Mouse (Mus musculus) layer of hippocampus, postnatal 14 days (tissue): ENCODE results near the gene Sdhaf1. TPM values are rescaled to one million over a fixed set of nuclear protein-coding genes. Genes with fewer than 3 reads are reported as not detected.
A peak's percentile ranks its signal among the peaks of the same experiment; 100 is the strongest.

Source experiments
- DNase-seq, 2 experiments: peaks; one replicate each; pipeline ENCODE4 v3.0.0; 2021 to 2022; ENCODE audit warnings: low spot score in 2 of 2, mixed read lengths in 1 of 2
- total RNA-seq, 2 experiments: library from RNA; stranded (reverse); gene quantifications; 2 replicates each; pipeline ENCODE4 v1.2.3; 2021

Gene Sdhaf1
- total RNA-seq, 2 experiments from 2014 or later = 7.8 to 8.9 TPM

DNA sequence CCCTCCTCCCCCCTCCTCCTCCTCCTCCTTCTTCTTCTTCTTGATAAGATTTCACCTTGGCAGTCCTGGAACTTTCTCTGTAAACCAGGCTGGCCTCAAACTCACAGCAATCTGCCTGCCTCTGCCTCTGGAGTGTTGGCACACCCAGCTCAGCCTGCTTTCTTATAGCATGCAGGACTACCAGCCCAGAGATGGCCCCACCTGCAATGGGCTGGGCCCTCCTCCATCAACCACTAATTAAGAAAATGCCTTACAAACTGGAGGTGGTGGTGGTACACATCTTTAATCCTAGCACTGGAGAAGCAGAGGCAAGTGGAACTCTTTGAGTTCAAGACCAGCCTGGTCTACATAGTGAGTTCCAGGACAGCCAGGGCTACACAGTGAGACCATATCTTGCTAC lies 2.7 kb upstream of the Sdhaf1 start:
- DNase-seq = no peak

DNA sequence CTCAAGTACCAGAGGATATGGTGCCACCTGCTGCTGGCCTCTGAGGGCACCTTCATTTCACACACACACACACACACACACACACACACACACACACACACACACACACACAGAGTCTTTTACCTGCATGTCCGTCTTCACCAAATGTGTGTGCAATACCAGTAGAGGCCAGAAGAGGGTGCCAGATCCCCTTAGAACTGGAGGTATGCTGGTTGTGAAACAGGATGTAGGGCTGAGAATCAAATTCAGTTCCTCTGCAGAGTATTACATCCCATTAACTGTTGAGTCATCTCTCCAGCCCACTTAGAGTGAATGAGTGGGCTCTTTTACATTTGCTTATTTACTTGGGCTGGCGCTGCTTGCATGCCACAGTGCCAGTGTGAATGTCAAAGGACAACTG lies 1.7 kb upstream of the Sdhaf1 start:
- DNase-seq = no peak

DNA sequence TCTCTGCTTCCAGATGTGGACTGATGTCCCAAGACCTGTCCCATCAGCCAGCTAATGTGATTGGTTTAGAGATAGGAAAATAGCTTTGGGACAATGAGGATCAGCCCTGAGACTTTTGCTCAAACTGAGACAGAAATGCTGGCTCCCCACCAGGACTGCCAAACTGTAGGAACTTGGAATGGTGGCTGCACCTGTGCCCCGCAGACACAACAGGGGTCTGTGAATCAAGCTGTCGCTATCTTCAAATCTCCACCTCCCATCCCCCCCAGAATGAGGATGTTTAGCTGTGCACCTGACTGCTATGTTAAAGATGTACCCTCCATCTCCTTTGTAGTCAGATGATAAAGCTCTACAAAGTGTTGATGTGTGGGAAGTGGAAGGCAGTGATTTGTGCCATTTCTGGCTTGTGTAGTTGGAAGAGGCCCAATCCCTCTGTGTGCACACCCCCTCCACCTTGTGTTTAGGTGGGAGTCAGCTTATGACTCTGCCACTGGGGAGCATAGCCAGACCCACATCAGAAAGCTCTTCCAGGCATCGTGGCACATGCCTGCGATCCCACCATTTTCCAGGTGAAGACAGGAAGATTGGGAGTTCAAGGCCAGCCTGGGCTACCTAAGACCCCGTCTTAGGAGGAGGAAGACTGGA lies 727 bp upstream of the Sdhaf1 start:
- DNase-seq = no peak

DNA sequence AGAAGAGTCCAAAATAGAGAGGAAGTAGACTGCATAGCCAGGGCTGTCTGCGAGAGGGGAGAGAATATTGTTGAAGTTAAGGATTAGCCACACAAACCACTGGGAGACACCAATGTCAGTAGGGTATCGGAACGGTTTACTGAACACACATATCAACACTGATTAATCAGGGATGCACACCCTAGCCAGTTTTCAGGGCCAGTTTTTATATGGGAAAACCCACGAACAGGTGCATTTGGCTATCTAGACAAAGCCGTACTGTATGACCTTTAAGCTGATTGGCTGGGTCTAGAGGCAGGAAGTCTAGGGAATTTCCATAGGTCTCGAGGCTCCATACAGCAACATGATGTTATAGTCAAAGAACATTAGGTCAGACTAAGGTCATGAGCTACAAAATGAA lies 830 bp downstream of the Sdhaf1 start:
- no peak for DNase-seq

DNA sequence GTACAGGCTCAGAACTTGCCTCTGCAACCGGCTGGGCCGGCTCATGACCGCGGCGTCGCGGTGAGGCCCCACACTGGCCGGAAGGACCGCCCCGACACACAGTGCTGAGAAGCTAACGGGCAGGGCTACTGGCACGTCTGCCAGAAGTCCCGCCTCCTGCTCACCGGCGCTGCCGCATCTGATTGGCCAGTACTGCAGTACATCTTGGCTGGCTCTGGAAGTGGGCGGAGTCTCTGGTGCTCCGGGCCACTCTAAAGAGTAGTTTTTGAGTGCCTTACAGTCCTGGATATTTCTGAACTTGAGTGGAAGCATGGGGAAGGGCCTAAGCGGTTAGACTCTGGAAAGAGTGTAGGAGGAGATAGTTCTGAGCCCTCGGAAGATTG lies 1.4 kb downstream of the Sdhaf1 start:
- DNase-seq = peak; percentile 92 to 98

DNA sequence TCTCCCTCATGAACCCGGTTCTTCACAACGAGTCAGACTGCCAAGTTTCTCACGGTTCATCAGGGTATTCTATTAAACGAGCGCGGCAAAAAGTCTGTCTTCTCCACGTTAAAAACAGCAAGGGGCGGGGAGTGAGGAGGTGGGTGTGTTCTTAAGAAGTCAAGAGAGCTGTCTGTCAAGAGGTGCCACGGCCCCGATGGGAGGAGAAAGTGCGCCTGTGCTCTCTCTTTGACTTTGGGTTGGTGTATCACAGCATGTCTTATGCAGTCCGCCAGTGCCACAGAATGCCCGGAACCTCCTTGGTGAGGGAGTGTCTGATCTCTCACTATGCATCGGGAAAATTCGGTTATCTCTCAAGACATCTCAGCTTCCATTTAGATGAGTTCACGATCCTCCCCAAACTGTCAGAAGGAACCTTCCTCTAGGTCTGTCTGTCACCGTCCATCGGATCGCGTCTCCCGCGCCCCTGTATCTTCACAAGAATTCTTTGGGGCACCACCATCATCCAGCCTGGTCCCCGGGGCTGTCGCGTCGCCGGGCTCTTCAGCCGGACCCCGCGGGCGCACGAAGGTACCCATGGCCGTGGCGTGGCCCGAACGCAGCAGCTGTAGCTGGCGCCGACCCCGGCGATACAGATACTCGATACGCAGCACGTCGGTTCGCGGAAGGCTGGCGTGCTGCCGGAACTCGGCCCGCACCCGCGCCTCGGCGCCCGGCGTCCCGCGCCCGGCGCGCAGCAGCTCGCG lies 2.0 kb downstream of the Sdhaf1 start, which contains the start of gene E130208F15Rik:
E130208F15Rik (plus strand) TSS at position 202 of the 746 bp plus-strand sequence.
- peak in 1 of 2 experiments; percentile 58 for DNase-seq

DNA sequence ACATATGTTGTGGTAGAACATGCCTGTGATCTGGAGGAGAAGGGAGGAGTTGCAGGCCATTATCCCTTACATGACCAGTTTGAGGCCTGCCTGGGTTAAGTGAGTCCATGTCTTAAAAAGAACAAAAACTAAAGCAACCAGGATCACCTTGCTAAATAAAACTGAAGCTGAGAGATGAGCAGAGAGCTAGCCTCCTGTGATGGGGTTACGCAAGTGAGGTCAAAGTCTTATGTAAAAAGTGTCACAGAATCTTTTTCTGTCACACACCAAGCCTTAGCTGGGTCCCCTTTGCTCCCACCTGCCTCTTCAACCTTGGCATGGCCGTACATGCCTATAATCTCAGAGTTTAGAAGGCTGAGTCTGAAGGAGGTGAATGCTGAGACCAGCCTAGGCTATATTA lies 2.7 kb downstream of the Sdhaf1 start:
- no peak for DNase-seq

DNA sequence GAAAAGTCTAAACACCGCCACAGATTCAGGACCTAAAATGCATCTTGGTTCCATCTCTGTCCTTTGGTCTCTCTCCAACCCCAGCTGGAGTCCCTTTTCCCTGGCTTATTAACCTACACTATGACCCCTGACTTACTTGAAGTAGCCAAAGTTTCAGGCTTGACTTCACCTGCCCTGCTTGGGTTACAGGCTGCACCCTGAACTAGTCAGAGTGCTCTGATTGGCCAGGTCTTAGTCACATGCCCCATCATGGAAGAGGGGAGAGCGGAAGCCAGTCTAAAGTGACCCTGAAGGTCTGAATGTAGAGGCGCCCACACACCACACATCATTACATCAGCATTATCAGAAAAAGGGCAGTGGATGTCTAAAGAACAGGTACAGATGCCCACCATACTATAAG lies 5.6 kb downstream of the Sdhaf1 start:
- DNase-seq = no peak

DNA sequence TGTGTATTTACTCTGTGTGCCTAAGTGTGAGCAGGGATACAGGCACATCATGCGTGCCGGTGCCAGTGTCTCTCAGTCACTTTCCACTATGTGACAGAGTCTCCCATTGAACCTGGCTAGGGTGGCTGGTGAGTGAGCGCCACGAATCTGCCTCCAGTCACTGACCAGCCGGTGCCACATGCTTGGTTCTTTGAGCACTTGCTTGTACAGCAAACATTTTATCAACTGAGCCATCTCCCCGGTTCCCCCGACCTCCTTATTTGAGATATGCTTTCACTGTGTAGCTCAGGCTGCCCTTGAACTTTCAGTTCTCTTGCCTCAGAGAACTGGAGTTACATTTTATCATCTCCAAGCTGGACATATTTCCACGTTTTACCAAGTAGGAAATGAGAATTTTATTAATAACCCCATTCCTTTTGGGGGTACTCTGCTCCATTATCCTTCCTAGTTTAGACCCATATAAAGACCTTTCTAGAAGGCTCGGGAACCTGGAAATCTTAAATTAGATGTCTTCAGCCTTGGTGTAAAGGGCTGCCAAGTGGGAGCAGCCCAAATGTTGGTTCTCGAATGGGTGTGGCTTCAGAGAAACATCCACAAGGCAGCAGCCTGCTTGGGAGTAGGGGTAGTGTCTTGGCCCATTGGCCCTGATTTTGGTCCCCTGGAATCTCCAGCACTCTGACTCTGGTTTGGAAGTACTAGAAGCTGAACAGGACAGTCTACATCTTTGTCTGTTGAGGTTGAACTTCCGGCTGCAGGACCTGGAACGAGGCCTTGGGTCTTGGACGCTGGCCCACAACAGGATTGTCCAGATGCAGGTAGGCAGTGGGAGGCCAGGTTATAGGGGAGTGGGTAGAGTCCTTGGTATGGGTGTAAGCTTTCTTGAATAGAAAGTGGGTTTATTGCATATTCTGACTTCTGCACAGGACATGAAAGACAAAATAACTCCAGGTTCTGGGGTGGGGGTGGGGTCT lies 7.9 kb downstream of the Sdhaf1 start:
- no peak for DNase-seq

DNA sequence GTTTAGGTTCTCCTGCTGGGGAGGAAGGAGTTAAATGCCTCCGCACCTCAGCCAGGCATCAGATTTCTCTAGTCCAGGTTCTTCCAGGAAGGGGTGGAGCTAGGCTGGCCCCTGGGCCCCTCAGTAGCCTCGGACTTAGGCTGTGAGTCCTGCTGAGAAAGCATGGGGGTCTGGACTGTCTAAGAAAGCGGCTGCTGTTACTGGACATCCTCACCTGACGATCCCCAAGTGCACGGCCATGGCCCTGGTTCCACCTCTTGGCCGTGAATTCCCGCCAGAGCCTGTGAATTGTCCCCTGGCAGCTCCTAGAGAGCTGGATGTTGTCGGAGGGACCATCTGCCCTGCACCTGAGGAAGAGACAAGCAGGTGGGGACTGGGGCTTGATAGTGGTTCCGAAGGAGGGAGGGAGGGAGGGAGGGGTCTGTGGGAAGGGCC lies 9.0 kb downstream of the Sdhaf1 start, which contains the start of gene Syne4:
Syne4 (plus strand) TSS at position 87 of the 435 bp plus-strand sequence.
- DNase-seq = no peak

DNA sequence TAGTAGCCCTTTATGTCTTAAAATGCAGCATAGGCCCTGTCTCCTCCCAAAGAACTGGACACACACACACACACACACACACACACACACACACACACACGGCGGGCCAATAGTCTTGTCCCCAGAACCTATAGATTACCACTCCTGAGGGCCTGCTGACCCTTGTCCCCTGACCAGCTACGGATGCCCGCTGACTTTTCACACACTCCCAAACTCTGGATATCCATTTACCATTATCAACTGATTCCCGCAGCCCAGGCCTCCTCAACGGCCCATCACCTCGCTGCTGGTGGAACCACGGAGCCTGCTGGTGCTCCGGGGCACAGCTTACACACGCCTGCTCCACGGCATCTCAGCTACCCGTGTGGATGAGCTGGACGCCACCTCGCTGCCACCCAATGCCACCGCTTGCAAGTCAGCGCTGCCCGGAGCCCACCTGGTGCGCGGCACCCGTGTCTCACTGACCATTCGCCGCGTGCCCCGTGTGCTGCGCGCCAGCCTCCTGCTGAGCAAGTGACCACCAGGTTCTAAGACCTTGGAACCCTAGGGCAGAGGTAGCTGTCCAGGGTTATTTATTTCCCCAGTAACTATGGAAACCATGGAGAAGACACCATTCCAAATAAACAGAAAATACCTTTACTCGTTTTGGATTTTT lies 9.9 kb downstream of the Sdhaf1 start:
- DNase-seq = no peak

DNA sequence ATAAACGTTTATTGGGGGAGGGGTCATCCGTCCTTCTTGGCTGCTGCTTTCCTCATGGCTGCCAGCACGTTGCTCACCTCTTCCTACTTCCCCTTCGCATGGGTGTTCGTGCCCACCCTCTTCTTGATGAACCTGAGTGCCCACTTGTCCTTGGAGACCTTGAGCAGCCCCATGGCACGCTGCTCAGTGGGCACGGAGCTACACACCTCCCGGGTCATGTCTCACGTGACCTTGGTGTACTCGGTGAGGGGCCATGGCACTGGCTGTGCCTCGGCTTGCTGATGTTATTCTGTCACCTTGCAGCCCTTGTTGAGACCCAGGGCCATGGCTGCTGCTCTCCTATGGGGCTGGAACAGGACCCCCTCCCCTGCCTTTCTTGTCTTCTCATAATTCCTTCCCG lies 13.6 kb downstream of the Sdhaf1 start:
- DNase-seq = no peak

DNA sequence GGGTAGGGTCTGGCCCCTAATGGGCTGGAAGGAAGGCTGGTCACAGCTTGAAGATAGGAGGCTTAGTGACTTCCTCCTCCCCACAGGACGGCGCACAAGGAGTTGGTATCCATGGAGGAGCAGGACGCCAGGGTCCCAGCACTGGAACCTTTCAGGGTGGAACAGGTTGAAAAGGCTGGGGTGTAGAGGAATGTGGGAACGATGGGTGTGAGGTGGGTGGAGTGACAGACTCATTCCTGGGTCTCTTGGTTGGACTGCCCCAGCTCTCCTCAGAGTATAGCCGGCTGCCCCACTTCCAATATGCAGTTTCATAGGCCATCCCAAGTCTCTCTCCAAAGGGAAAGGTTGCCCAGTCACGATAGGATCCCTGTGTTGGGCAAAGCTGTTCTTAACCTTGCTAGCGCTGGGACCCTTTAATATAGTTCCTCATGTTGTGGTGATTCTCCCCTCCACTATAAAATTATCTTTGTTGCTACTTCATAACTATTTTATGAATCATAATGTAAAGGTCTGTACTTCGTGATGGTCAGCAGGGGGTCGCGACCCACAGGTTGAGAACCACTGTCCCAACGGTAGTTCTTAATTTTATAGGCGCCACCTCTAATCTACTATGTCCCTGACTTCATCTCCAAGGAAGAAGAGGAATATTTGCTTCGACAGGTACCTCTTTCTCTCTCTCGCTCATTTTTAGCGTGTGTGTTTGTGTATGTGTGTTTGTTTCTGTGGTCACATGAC lies 14.1 kb downstream of the Sdhaf1 start:
- no peak for DNase-seq

DNA sequence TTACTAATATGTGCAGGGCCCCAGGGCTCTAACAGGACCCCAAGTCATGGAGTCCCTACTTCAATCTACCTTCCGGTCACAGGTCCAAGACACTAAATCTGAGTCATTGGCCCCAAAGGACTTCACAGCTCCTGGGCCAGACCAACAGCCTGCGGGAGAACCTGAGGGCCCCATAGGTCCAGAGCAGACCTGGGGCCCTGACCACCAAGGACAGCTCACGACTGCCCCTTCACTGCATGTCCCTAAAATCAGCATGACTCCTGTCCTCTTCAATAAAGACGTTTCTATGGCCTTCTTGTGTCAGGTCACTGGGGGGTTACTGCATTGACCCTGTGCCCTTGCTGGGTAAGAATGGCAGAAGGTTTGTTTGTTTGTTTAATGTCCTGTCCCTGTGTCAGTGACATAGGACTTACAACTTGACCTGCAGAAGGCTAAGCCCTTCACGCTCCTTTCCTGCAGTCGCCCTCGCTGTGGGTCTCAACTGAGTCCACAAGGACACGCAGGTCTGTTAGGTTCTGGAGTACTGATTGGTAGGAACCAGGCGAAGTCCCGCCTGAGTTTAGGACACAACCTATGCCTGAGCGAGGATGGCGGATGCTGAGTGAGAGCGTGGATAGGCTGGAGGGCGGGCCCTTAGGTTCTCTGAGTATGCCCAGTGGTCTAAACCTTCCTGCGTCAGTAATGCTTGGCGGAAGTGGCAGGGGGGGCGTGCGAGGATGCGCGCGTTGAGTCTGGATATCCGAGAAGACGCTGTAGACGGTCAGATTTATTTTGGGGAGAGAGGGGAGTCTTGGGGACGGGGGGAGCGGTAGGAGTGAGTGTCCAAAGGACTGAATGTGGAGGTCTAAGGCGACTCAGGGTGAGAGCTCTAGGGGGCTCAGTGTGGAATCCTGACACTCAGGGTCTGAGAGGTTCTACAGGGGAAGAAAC lies 15.4 kb downstream of the Sdhaf1 start, which contains the start of gene Alkbh6:
Alkbh6 (plus strand) TSS at position 642 of the 930 bp plus-strand sequence.
- DNase-seq = peak; percentile 90 to 98

DNA sequence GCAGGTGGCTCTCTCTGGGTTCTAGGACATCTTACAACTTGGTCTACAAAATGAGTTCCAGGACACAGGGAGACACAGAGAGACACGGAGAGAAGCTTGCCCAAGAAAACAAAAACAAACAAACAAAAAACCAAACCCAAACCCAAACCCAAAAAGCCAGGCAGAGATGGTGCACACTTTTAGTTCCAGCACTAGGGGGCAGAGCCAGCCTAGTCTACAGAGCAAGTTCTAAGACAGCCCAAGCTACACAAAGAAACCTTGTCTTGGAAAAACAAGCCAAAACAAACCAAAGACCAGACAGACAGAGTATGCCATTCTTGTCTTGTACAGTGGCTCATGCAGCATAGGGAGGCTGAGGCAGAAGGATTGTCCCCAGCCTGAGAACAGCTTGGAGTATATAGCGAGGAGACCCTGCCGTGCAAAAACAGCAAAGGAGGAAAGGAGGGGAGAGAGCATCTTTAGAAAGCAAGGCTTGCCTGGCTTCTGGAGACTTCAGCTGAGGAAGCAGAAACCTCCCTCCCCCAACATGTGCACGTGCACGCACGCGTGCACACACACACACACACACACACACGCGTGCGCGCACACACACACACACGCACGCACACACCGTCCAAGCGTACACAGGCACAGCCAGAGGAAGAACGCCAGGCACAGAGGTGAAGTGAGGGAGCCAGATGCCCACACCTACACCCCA lies 17.5 kb downstream of the Sdhaf1 start:
- no peak for DNase-seq

DNA sequence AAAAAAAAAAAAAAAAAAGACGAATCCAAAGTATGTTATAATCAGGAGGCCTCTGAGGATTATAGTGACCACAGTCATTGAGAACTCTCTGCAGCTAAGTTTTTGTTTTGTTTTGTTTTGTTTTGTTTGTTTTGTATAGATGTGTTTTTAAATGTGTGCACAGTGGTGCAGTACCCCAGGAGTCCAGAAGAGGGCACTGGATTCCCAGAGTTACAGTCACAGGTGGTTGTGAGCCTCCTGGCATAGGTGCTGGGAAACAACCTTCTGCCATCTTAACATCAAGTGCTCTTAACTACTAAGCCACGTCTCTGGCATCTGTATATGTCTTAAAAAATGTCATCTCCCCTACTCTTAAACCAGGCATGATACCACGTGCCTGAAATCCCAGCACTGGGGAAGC lies 22.8 kb downstream of the Sdhaf1 start:
- DNase-seq = no peak

DNA sequence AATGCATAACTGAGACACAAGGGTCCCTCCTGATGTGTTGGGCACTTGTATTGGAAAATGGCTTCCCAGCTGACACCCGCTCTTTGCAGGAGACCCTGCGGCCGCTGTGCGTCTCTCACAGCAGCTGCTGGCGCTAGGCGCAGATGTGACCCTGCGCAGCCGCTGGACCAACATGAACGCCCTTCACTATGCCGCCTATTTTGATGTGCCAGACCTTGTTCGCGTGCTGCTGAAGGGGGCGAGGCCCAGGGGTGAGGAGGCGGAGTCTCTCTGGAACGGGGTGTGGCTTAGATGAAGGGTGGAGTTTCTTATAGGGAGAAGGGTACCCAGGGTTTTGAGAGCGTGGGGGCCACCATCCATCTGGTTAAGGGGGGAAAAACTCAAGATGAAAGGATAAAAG lies 26.4 kb downstream of the Sdhaf1 start:
- DNase-seq = no peak

DNA sequence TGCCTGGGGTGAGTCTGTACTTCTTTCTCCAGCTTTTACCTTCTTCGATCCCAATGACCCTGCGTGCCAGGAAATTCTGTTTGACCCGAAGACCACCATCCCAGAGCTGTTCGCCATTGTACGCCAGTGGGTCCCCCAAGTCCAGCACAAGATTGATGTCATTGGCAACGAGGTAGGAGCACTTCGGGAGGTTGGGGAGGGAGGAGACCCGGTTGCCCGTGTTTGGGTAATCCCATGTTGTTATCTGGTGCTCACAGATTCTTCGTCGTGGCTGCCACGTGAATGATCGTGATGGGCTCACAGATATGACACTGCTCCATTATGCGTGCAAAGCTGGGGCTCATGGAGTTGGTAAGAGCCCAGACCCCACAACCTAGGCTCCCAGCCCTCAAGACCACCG lies 26.9 kb downstream of the Sdhaf1 start:
- no peak for DNase-seq
